Mouse (Mus musculus): ENCODE data around the gene A330070K13Rik. TPM values are rescaled to one million over a fixed set of nuclear protein-coding genes. Genes with fewer than 3 reads are reported as not detected.

A330070K13Rik gene
- polyA plus RNA-seq (2014; fragmentation: Illumina TruSeq; extraction: RNeasy Lipid Tissue Mini Kit (QIAGEN cat#74804); ENCODE audit: low read depth, low replicate concordance): not detected

DNA sequence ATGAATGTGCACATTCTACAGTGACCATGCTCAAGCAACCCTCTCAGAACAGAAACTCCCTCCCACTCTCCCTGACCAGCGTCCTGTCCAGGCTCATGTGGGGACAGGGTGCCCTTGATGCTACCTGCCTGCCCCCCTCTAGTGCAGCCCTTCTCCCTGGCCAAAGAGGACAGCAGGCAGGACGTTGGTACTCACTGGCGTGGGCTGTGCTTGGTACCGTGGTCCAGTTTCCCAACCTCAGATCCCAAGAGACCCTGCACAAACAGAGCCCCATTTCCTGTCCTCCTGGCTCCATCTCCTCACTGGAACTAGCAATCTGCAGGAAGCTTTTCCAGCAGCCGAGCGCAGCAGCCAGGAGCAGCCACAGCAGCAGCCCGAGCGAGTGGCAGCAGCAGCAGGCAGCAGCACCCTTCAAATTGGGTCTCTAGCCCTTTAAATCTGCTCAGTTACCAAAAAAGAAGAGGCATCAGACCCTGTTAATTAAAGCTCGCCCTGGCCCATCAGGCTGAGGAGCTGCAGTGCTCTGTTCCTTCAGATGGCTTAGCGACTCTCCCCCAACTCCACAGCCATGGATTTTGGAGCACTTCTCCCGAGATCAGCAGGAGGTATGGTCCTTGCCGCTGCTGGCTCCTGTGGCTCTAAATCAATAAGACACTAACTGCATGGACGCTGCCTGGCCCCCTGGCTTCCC, at the start of gene A330070K13Rik:
Gene A330070K13Rik, minus strand, starts transcription at position 410 of the 691 bp plus-strand sequence.

DNA sequence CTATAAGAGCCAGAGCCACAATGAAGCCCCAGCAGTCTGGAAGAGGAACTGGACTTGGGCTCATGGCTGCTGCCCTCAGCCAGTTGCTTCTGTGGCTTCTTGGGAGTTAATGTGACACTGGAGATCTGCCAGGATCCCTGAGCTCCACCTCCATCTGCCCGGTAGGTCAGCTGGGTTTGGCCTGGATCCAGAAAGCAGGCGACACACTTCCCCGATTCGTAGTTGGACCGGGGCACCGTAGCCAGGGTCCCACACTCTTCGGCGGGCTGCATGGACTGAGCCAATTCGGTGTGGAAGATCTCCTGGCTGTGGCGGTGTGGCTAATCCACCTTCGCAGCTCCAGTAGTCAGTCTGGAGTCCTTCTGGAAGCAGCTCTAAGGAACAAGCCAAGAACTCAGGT, 15.2 kb downstream of the A330070K13Rik start, which contains the start of gene Caln1:
Gene Caln1, plus strand, starts transcription at position 219 of the 400 bp plus-strand sequence.

Other genes with a start within 250 kb of the A330070K13Rik start
- gene Kctd7, start 239.8 kb downstream of the A330070K13Rik start, polyA plus RNA-seq (2014; fragmentation: Illumina TruSeq; extraction: RNeasy Lipid Tissue Mini Kit (QIAGEN cat#74804); ENCODE audit: low read depth, low replicate concordance): 5.0 TPM
- gene Rabgef1, start 212.8 kb downstream of the A330070K13Rik start, polyA plus RNA-seq (2014; fragmentation: Illumina TruSeq; extraction: RNeasy Lipid Tissue Mini Kit (QIAGEN cat#74804); ENCODE audit: low read depth, low replicate concordance): 31.3 TPM
- gene Tmem248, start 167.6 kb downstream of the A330070K13Rik start, polyA plus RNA-seq (2014; fragmentation: Illumina TruSeq; extraction: RNeasy Lipid Tissue Mini Kit (QIAGEN cat#74804); ENCODE audit: low read depth, low replicate concordance): 43.4 TPM
- 92.8 TPM for gene Sbds, start 129.1 kb downstream of the A330070K13Rik start, polyA plus RNA-seq (2014; fragmentation: Illumina TruSeq; extraction: RNeasy Lipid Tissue Mini Kit (QIAGEN cat#74804); ENCODE audit: low read depth, low replicate concordance)
- gene Tyw1, start 129.0 kb downstream of the A330070K13Rik start, polyA plus RNA-seq (2014; fragmentation: Illumina TruSeq; extraction: RNeasy Lipid Tissue Mini Kit (QIAGEN cat#74804); ENCODE audit: low read depth, low replicate concordance): 15.6 TPM
- gene Caln1, start 15.2 kb downstream of the A330070K13Rik start, polyA plus RNA-seq (2014; fragmentation: Illumina TruSeq; extraction: RNeasy Lipid Tissue Mini Kit (QIAGEN cat#74804); ENCODE audit: low read depth, low replicate concordance): not detected

Measured in adipose tissue, adult 10 weeks (tissue).